Mouse (Mus musculus) cortical plate, adult 2 months (tissue): ENCODE data around the gene Clrn2. TPM values are rescaled to one million over a fixed set of nuclear protein-coding genes. Genes with fewer than 3 reads are reported as not detected.

Source experiments
- H3K27ac ChIP-seq: fragments of 200-500 bp; 2 replicates; pipeline ENCODE4 v1.5.1; 2012; ENCODE audit warnings: low read length, control low read depth, inconsistent platforms; ENCODE audit not compliant: insufficient read depth
- H3K4me1 ChIP-seq: fragments of 200-500 bp; 2 replicates; pipeline ENCODE4 v1.6.1; 2011; ENCODE audit warnings: low read length; ENCODE audit not compliant: control insufficient read depth, insufficient read depth
- H3K4me3 ChIP-seq: fragments of 200-500 bp; 2 replicates; pipeline ENCODE4 v1.5.1; 2011; ENCODE audit warnings: mild to moderate bottlenecking, low read length, control low read depth; ENCODE audit not compliant: insufficient read depth
- CTCF ChIP-seq: fragments of 200-500 bp; IDR thresholded peaks from 2 replicates; pipeline ENCODE4 v1.5.1; 2011; ENCODE audit warnings: mild to moderate bottlenecking, control low read depth, low read length; ENCODE audit not compliant: insufficient read depth; ENCODE audit errors: extremely low read depth
- POLR2A ChIP-seq: fragments of 200-500 bp; IDR thresholded peaks from 2 replicates; pipeline ENCODE4 v1.6.1; 2011; ENCODE audit warnings: mild to moderate bottlenecking, low read length, control low read depth; ENCODE audit not compliant: insufficient read depth; ENCODE audit errors: extremely low read depth
- polyA plus RNA-seq: library from polyadenylated mRNA; depleted of rRNA; stranded (reverse); fragments of >200 nt; gene quantifications from 2 replicates; pipeline ENCODE4 v1.2.3, GENCODE M21; 2012; rRNA removed

Gene Clrn2
- polyA plus RNA-seq, 1 experiment, result 0.52 TPM

DNA sequence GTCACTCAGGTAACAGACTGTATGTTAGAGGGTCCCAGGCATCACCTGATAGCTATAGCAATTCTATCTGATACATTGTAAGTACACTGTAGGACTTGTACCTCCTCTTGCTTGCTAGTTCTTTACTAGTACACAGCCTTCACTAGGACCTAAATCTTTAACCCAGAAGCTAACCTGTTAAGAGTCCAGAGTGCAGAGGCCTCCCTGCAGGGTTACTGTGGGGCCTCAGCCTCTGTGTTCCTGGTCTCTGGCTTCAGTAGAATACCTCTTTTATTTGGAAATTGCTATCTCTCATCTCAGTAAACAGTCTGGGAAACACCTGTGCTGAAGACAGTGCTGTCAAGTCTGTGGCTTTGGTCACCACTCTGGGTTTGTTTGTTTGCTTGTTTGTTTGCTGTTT is 42.5 kb downstream of the Clrn2 start:
- Histone ChIP-seq H3K4me1 (no peaks in the 10 kb centered on the region), H3K4me3 (no peak overlapping the region), H3K27ac (no peak overlapping the region)
- TF ChIP-seq POLR2A (no peak), CTCF (no peak)

DNA sequence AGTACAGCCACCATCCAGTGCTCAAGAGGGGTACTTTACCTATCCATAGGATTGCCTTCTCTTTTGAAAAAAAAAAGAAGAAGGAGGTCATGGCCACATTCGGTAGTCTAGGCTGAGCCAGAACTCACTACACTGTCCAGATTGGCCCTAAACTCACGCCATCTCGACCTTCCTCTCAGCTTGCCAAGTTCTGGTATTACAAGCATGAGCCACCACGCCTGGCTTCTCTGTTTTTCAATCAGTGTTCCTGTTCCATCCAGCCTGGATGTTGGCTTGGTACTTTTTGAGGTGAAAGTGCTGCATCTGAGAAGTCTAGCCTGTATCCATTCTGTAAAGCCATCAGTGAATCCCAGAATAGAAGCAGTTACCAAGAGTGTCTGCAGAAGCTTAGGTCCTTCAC is 42.9 kb downstream of the Clrn2 start:
- Histone ChIP-seq H3K4me1 (no peaks in the 10 kb centered on the region), H3K4me3 (no peak overlapping the region), H3K27ac (no peak overlapping the region; the same call in 1 of the 2 replicates)
- no peak for TF ChIP-seq POLR2A
- TF ChIP-seq CTCF, result no peak

DNA sequence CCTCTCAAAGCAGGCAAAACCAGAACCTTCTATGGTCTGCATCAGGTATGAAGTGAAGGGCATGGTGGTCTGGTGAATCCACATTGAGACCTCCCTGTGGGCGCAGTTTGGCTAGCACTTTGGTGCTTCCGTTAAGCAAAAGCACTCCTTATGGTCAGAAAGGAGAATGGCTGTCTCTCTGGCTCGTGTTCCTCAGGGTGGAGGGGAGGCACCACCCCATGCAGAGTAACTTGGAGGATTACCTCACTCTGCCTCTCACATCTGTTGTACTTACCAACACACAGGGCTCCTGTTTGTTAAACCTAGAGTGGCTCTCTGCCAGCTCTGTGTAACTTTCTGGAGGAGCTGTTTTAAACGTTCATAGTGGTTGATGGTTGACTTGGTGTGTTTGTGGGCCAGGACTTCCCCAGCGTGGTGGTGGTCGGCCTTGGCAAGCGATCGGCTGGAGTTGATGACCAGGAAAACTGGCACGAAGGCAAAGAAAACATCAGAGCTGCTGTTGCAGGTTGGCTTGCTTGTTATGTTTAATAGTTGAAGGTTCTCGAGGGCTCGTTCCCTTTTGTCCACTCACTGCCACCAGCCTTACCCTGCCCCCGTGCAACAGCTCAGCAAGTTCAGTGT is 43.5 kb downstream of the Clrn2 start:
- no peaks in the 10 kb centered on the region for H3K4me1 ChIP-seq
- H3K27ac ChIP-seq, result no peak overlapping the region; the same call in 1 of the 2 replicates
- TF ChIP-seq CTCF (no peak), POLR2A (no peak)
- no peak overlapping the region for H3K4me3 ChIP-seq

DNA sequence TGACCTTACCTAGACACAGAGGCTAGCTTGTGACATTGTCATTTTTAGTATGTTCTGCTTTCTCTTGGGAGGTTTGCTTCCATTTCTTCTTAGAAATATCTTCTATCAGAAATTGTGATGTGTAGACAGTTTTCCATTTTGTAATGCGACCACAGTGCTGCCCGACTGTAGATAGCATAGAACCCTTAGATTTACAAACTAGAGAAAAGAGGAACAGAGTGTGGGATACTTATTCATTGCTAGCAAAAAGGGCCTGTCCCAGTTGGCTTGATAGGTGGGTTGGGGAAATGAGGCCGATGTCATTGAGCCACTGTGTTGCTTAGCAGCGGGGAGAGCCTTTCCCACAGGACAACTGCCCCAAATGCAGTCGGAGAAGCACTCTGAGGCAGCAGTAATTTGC is 44.0 kb downstream of the Clrn2 start:
- Histone ChIP-seq H3K4me1 (no peaks in the 10 kb centered on the region), H3K4me3 (no peak overlapping the region), H3K27ac (peak overlapping the region; percentile 38; the same call in 1 of the 2 replicates)
- no peak for TF ChIP-seq CTCF
- no peak for TF ChIP-seq POLR2A

DNA sequence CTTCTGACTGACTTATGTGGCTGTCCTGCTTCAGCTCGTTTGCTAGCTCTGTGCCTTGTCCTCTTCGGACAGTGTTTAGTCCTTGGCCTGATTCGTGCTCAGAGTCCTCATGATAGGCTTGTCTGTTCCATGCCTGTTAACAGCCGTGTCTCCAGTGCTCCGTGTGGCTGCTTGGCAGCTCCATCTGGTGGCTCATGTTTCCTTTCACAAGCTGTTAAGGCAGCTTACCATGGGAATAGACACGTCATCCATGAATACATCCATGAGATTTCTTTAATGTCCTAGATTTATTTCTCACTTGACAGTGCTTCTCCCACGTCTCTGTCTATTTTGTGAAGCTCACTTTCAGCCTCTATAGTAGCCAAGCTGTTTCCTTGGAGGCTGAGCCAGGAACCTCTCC is 56.5 kb downstream of the Clrn2 start:
- H3K4me3 ChIP-seq, result no peak overlapping the region
- TF ChIP-seq CTCF (peak; percentile 26; the same call in 1 of the 2 replicates), POLR2A (no peak)
- no peaks in the 10 kb centered on the region for H3K4me1 ChIP-seq
- no peak overlapping the region for H3K27ac ChIP-seq

DNA sequence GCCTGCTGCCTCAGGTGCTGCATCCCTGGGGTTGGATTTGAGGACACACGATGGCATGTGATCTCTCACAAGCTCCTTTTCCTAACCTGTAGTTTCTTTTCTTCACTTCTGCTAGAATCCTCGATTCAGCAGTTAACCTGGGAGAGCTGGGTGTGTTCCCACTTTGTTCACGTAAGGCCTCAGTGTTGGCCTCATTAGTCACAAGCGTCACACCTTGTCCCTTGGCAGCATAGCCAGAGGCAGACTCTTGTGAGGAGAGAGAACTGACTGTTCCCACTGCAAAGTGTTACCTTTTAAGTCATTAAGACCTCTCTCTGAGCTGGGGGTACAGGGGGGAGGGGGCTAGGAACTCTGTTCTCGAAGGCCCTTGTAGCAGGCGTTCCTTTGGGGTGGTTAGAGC is 59.4 kb downstream of the Clrn2 start:
- H3K4me3 ChIP-seq, result no peak overlapping the region
- TF ChIP-seq POLR2A (no peak), CTCF (no peak)
- H3K4me1 ChIP-seq, result no peaks in the 10 kb centered on the region
- H3K27ac ChIP-seq, result no peak overlapping the region

DNA sequence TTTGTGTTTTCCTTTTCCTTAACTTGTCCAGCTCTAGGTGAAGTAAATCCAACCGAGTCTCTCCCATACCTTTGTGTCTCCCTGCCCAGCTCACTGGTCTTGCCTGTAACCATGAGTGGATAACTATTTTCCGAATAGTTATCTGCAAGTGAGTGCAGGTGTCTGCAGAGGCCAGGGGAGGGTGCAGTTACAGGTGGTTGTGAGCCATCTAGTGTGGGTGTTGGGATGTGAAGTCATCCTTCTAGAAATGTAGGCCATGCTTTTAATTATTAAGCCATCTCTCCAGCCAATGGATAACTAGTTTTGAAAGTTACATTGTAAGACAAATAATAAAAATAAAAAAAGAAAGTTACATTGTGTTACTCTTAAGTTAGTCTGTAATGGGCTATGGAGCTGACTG is 60.0 kb downstream of the Clrn2 start:
- TF ChIP-seq CTCF (no peak), POLR2A (no peak)
- Histone ChIP-seq H3K4me1 (no peaks in the 10 kb centered on the region), H3K27ac (no peak overlapping the region), H3K4me3 (no peak overlapping the region)

Other genes with a start within 250 kb of the Clrn2 start
- gene Qdpr, start 3.5 kb upstream of the Clrn2 start, polyA plus RNA-seq, result 304 and 318 TPM in 2 replicates
- 50.7 and 57.8 TPM in 2 replicates for gene Lap3, start 39.6 kb downstream of the Clrn2 start, polyA plus RNA-seq
- 128 and 130 TPM in 2 replicates for gene Med28, start 66.5 kb downstream of the Clrn2 start, polyA plus RNA-seq
- gene Fam184b, start 185.9 kb downstream of the Clrn2 start, polyA plus RNA-seq, result 4.8 and 5.8 TPM in 2 replicates
- gene Ncapg, start 216.2 kb downstream of the Clrn2 start, polyA plus RNA-seq, result 0.25 and 0.33 TPM in 2 replicates